Mouse (Mus musculus) lung, adult 2 months (tissue): ENCODE data around the gene Sla2. TPM values are rescaled to one million over a fixed set of nuclear protein-coding genes. Genes with fewer than 3 reads are reported as not detected.
"Not testable (repeated sequence)": the region's sequence is repeated elsewhere in the genome, so short reads cannot be mapped to it uniquely, and the experiment has no call there.

Experiments
- DNase-seq: peaks from one replicate; pipeline ENCODE4 v3.0.0; 2022
- H3K4me1 ChIP-seq: fragments of 200-500 bp; 2 replicates; pipeline ENCODE4 v1.6.1; 2011; ENCODE audit warnings: low read length; ENCODE audit not compliant: control insufficient read depth, insufficient read depth
- H3K4me3 ChIP-seq: fragments of 200-500 bp; replicated peaks from 2 replicates; pipeline ENCODE3; 2011; ENCODE audit warnings: low read depth, mild to moderate bottlenecking, control low read depth, low read length; ENCODE audit errors: extremely low read depth
- CTCF ChIP-seq: fragments of 200-500 bp; IDR thresholded peaks from 2 replicates; pipeline ENCODE4 v1.5.1; 2011; ENCODE audit warnings: mild to moderate bottlenecking, low read length, control low read depth; ENCODE audit not compliant: insufficient read depth
- POLR2A ChIP-seq: fragments of 200-500 bp; IDR thresholded peaks from 2 replicates; pipeline ENCODE4 v1.6.1; 2011; ENCODE audit warnings: low read depth, mild to moderate bottlenecking, control low read depth, low read length, borderline replicate concordance; ENCODE audit errors: extremely low read depth
- WGBS: fragments of 180-500 bp; shearing (Covaris S2); methylation state at CpG from one replicate; pipeline ENCODE4 v1.1.7; 2018; 5-methylcytosine and 5-hydroxymethylcytosine counted together
- polyA plus RNA-seq: library from polyadenylated mRNA; depleted of rRNA; stranded (reverse); fragments of >200 nt; gene quantifications from 2 replicates; pipeline ENCODE4 v1.2.3, GENCODE M21; 2012

The Sla2 gene
- polyA plus RNA-seq, 1 experiment: 0.95 TPM

DNA sequence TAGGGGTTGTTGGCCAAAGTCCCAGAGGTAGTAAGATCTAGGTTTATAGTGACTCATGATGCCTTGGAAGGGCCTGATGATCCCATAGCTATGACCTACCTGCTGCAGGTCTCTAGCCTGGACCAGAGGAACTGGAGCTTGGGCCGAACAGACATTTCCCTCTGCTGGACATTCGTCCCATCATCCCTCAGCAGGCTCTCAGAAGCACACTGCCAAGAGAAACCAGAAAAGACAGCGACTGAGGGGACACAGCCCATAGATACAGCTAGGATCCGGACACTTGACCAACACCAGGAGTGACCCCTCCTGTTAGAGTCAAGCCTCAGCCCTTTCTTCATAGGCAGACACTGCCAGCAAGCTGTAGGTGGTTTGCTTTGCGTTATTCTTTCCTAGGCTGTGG is 36.1 kb upstream of the Sla2 start:
- WGBS: 89% methylated on average over 5 of the region's 5 CpGs
- DNase-seq: no peak
- TF ChIP-seq CTCF (no peak), POLR2A (no peak)
- Histone ChIP-seq H3K4me1 (peaks cover 4% of the 10 kb centered on the region), H3K4me3 (no peak overlapping the region)

GRCm38 (mm10) chr2:156919796-156920195 is 32.8 kb upstream of the Sla2 start:
- DNase-seq: no peak
- peaks cover 4% of the 10 kb centered on the region for H3K4me1 ChIP-seq
- H3K4me3 ChIP-seq: no peak overlapping the region
- TF ChIP-seq POLR2A (no peak), CTCF (no peak)
- WGBS: 35% methylated on average over 2 of the region's 2 CpGs

DNA sequence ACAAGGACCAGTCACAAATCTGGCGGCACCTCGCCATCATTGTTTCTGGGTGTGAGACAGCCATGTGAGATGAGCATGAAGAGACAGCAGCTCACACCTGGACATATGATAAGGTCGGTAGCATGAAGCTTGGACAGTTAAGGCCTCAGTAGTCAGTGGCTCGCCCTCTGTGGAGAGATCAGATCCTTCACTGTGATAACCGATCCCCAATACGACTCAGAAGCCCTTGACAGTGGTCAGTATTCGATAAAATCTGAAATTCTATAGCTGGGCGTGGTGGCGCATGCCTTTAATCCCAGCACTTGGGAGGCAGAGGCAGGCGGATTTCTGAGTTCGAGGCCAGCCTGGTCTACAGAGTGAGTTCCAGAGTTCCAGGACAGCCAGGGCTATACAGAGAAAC is 32.2 kb upstream of the Sla2 start:
- WGBS: 85% methylated on average over 11 of the region's 11 CpGs
- H3K4me1 ChIP-seq, DNase-seq, H3K4me3 ChIP-seq: not testable (repeated sequence)

DNA sequence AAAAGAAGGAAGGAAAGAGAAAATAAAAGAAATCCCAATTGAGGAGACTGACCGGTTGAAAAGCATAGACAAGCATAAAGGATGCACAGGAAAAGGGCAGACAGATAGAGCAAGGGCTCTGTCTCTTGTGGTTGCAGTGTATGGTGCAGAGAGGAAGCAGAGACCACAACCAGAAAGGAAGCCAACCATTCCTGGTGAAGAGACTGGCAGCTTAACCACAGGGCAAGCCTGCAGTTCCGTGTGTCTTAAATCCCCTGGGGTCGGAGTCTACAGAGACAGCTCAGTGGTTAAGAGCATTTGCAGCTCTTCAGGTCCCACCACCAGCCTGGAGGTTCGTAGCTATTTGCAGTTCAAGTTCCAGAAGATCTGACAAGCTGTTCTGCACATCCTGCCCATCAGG is 31.6 kb upstream of the Sla2 start:
- no peak for DNase-seq

DNA sequence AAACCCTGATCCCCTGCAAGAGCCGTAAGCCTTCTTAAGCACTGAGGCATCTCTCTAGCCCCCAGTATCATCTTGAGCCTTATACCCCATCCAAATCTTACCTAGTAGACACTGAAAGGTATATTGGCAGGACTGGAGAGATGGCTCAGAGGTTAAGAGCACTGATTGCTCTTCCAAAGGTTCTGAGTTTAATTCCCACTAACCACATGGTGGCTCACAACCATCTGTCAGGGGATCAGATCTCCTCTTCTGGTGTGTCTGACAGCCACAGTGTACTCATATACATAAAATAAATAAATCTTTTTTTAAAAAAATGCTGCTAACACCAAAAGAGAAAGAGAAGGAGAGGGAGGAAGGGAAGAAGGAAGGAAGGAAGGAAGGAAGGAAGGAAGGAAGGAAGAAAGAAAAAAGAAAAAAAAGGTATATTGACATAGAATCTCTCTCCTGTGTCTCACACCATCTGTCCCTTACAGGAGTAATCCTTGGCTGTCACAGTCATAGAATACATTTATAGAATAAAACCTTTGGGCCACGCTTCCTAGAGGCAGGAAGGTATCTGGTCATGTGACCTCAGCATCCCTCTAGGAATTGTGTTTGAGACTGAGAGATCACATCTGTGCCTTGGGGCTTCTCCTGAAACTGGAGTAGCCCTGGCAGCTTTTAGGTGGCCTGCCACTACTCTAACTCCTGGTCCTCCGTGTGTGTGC is 29.6 kb upstream of the Sla2 start:
- 85% methylated on average over 3 of the region's 3 CpGs for WGBS
- Histone ChIP-seq H3K4me3 (no peak overlapping the region), H3K4me1 (no peaks in the 10 kb centered on the region)
- TF ChIP-seq CTCF (no peak), POLR2A (no peak)
- DNase-seq: no peak

More for the DNA sequence above, 31.6 kb upstream of the Sla2 start:
- H3K4me3 ChIP-seq: no peak overlapping the region
- H3K4me1 ChIP-seq: no peaks in the 10 kb centered on the region
- WGBS: 52% methylated on average over 4 of the region's 4 CpGs
- TF ChIP-seq POLR2A: no peak
- no peak for TF ChIP-seq CTCF

DNA sequence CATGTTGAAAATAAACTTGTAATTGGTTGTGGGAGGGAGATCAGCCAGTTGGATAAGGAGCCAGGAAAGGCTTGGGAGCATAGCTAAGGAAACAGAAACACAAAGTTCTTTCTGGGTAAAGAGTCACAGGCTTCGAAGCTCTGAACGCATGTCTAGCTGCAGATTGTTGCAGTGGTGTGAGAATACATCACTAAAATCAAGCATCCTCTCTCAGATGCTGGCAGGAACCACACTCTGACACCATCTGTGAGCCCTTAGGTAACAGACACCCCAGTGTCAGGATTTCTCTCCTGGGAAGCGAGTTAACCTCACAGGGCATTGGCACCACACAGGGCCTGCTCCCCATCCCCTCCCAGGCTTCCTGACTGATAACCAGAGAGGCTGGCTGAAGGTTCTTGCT is 28.6 kb upstream of the Sla2 start:
- no peak for DNase-seq
- no peaks in the 10 kb centered on the region for H3K4me1 ChIP-seq
- no peak for TF ChIP-seq POLR2A
- no peak for TF ChIP-seq CTCF
- 88% methylated on average over 3 of the region's 3 CpGs for WGBS
- H3K4me3 ChIP-seq: no peak overlapping the region

DNA sequence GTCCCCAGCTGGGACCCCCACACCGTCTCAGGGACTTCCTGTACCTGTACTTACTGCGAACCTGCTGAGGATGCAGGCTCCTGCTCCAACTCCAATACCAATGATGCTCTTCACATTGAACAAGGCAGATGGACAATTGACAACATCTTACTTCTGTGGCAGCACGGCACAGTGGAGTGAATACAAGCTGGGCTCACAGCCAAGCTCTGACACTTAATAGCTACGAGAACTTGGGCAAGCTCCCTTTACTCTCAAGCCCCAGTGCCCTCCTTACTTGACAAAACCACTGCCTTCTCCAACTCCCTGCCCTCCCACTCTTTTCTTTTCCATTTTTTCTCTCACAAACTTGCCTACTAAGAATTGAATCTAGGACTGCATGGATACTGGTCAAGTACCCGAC is 26.2 kb upstream of the Sla2 start:
- no peak for DNase-seq
- Histone ChIP-seq H3K4me3 (no peak overlapping the region), H3K4me1 (no peaks in the 10 kb centered on the region)
- TF ChIP-seq POLR2A: no peak
- no peak for TF ChIP-seq CTCF
- WGBS: 46% methylated on average over 5 of the region's 5 CpGs

GRCm38 (mm10) chr2:156905931-156906330 is 18.9 kb upstream of the Sla2 start:
- not testable (repeated sequence) for H3K4me3 ChIP-seq, DNase-seq, H3K4me1 ChIP-seq
- 60% methylated on average over 4 of the region's 4 CpGs for WGBS

DNA sequence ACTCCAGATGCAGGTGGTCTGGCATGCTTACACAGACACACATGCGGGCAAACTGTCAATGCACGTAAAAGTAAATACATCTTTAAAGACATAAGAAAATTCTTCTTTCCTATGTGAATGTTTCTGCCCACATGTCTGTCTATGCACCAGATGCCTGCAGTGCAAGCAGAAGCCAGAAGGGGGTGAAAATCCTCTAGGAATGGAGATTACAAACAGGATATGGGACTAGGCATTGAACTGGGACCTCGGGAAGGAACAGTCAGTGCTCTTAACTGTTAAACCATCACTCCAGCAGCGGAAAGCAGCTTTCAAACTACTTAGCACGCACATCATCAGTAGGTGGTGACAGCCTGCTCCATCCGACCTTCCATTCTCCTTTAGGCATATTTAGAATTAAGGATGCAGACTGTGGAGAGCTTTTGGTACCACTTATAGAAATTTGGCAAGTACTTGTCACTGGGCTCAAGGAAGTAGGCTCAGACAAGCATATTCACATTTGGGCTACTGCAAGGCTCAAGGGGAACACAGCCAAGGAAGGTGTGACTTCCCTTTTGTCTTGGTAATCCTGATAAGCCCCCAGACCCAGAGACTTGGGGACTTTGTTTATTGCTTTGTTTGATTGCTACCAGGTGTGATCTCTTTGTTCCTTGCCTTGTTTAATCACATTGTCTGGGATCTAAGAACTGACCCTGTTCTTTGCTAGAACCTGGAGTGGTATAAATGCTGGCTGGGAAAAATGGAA is 18.2 kb upstream of the Sla2 start:
- Histone ChIP-seq H3K4me1 (no peaks in the 10 kb centered on the region), H3K4me3 (no peak overlapping the region)
- TF ChIP-seq CTCF: peak; percentile 52
- no peak for TF ChIP-seq POLR2A
- DNase-seq: peak; percentile 53
- 33% methylated on average over 6 of the region's 6 CpGs for WGBS

GRCm38 (mm10) chr2:156903367-156903766 is 16.4 kb upstream of the Sla2 start:
- no peak for DNase-seq
- no peaks in the 10 kb centered on the region for H3K4me1 ChIP-seq
- no peak overlapping the region for H3K4me3 ChIP-seq
- no peak for TF ChIP-seq CTCF
- TF ChIP-seq POLR2A: no peak
- 43% methylated on average over 2 of the region's 2 CpGs for WGBS

DNA sequence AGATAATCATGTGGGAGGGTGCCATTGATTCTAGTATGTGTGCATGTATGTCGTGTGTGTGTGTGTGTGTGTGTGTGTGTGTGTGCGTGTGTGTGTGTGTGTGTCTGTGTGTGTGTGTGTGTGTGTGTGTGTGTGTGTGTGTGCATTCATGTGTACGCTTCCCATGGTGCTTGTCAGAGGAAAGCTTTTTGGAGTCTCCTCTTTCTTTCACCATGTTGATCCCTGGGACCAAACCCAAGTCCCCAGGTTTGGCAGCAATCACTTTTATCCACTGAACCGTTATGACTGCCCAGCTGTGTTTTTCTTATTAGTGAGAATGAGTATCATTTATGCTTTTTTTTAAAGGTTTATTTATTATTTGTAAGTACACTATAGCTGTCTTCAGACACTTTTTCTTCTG is 15.4 kb upstream of the Sla2 start:
- not testable (repeated sequence) for H3K4me3 ChIP-seq, DNase-seq, H3K4me1 ChIP-seq
- WGBS: 73% methylated on average over 4 of the region's 4 CpGs
